Mouse (Mus musculus) cortical plate, adult 2 months (tissue): Measurements from ENCODE around the gene Ndufc1.

ENCODE experiments used
- CTCF ChIP-seq: fragments of 200-500 bp; IDR thresholded peaks from 2 replicates; pipeline ENCODE4 v1.5.1; 2011; ENCODE audit warnings: mild to moderate bottlenecking, control low read depth, low read length; ENCODE audit not compliant: insufficient read depth; ENCODE audit errors: extremely low read depth
- POLR2A ChIP-seq: fragments of 200-500 bp; IDR thresholded peaks from 2 replicates; pipeline ENCODE4 v1.6.1; 2011; ENCODE audit warnings: mild to moderate bottlenecking, low read length, control low read depth; ENCODE audit not compliant: insufficient read depth; ENCODE audit errors: extremely low read depth

GRCm38 (mm10) chr3:51391095-51391494 lies 17.7 kb downstream of the Ndufc1 start:
- TF ChIP-seq CTCF (no peak), POLR2A (no peak)
